Mouse (Mus musculus): ENCODE measurements around the gene Tesc.

Tesc gene

DNA sequence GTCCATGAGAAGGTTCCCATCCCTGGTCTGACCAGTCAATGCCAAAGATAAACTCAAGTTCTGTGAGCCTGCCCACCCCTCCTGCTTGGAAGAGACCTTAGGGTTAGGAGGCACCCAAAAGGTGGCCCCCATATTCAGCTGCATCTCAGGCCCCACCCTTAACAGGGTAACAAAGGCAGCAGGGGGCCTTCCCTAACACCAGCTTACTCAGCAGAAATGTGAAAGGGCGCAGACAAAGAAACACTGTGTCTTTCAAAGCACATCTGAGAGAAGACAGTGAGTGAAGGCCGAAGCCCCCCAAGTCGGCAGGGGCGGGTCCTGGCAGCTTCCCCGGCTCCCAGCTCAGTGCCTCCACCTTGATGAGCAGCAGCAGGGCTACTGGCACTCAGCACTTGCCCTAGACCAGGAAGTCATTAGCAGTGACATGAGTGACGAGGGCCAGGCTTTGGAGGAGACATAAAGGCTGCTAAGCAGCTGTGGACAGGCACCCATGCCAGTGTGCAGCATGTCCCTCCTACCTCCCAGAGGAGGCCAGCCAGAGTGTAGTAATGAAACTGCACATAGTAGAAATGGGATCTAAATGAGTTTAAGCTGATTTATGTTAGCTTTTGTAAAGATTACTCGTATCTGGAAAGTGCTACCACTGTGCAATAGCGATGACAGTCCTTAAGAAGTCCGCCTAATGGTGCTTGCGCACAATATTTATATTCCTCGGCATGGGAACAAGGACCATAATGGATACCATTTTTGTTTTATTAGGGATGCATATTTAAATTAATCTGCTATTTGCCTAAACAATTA, 71.7 kb downstream of the Tesc start:
- in situ Hi-C loops (cut with MboI; ENCODE audit: low sequenced_read_pairs): no loop called here

DNA sequence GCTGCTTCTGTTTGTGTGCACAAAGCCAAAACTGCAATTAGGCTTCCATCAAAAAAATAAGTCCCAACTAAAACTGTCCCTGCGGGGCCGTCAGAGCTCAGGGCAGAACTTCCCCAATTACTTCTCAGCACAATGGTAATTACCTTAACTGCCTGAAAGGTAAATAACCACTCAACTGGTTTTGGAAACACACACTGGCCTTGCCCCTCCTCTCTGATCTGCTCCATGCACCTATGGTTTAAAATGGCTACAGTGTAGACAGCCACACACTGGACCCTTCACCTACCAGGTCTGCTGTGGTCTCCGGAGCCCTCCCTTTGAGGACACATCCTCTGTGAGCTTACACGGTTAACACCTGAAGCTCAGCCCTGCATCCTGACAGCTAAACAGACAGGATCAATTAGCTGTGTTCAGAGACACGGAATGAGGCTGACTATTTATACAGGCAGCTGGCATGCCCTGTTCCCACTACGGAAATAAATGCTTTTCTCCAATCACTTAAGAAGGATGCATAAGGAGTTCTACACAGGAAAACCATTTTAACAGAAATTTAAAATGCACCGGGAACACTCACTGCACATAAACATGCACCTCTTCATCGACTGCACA, 72.4 kb downstream of the Tesc start:
- in situ Hi-C loops (cut with MboI; ENCODE audit: low sequenced_read_pairs): no loop called here

DNA sequence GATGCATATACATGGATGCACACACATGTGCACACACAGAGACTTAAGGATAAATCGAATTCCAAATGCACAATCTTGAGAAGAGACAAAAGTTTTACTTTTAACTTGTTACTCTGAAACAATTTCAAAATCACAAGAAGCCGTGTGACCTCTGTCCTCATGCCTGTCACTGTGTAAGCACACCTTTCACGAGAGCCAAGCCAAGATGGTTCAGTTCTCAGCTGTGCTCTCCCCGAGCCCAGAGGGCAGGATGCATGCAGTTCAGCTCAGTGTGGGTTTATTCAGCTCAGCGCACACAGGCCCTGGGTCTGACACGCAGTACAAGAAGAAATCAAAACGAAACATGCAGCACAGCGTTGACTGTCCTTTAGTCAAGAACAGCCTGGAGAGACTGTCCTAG, 78.0 kb downstream of the Tesc start:
- in situ Hi-C loops (cut with MboI; ENCODE audit: low sequenced_read_pairs): no loop called here

DNA sequence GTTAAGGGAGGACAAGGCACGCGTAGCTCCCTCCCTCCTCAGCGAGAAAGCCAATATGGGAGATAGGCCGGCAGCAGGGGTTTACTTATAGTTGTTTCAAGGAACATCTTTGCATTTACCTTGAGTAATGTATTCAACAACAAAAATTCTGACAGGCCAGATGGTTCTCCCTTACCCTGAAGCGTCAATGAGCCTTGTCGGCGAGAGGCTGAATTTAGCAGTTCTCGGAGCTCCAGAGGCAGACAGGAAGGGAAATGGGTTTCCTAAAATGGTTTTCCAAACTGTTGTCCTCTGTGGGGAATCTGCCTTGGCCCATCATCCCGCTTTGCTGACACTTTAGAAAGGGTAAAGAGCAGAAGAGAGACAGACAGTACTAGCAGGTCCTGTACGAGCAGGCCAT, 79.1 kb downstream of the Tesc start:
- in situ Hi-C loops (cut with MboI; ENCODE audit: low sequenced_read_pairs): no loop called here

DNA sequence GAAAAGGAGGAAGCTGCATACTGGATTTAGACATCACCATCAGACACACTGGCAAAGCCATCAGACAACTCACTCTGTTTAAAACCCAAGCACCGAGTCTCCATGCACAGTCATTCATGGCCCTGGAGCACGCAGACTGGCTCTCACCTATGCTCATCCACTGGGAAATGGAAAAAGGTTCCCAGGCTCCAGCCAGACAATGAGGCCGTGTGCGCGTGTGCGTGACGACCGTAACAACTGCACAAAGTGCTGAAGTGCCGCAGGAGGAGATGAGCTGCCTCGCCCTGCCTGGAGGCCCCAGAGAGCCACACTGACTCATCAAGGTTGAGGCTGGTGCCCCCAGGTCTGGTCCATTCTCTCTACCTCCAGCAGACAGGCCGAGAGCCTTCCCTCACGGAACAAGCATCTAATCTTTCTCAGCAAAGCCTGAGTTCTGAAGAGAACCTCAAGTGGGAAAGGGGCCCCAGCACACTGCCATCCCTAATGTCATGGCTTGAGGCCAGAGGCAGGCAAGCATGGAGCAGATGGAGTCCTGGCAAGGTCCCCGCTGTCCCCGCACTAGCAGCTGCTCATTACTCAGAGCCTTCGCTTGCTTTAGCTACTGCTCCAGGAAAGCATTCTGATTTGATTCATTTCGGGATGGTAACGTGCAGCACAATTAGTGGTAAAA, 80.7 kb downstream of the Tesc start:
- in situ Hi-C loops (cut with MboI; ENCODE audit: low sequenced_read_pairs): no loop called here

DNA sequence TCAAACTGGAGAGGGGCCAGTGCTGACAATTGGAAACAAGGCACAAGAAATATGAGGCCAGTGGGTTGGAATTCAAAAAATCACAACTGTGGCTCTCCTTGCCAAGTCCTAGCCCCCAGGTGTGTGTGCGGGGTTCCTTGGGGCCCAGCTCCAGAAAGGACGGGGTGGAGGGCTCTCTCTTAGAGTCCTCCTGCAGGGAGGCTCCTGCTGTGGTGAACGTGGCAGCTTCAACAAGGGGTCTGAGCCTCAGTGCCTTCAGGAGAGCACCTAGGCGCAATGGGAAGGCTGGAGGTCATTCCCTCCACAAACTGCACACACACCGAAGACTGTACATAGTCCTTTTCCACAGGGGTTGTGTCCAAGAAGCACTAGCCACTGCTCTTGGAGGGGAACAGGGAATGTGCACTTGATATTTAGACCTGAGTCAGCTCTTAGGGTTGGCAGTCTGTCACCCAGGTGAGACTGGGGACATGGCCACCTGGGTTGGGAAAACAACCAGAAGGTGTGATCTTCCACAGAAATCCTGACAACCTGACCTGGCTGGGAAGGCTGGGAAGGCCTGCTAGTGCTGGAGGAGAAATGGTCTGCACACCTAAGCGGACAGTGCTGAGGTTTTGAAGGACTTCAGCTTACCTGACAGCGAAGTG, 81.4 kb downstream of the Tesc start:
- in situ Hi-C loops (cut with MboI; ENCODE audit: low sequenced_read_pairs): no loop called here

All from CH12F3 (cell line).